Mouse (Mus musculus) testis, adult 2 months (tissue): Measurements from ENCODE around the gene Tktl1.

ENCODE experiments used
- CTCF ChIP-seq: fragments of 200-500 bp; IDR thresholded peaks from 2 replicates; pipeline ENCODE4 v1.5.1; 2012; ENCODE audit warnings: low read depth, mild to moderate bottlenecking, inconsistent platforms, low read length, moderate library complexity; ENCODE audit not compliant: control insufficient read depth, insufficient read depth, insufficient replicate concordance
- POLR2A ChIP-seq: fragments of 200-500 bp; IDR thresholded peaks from 2 replicates; pipeline ENCODE4 v1.6.1; 2012; ENCODE audit warnings: low read depth, mild to moderate bottlenecking, inconsistent platforms, low read length, moderate library complexity; ENCODE audit not compliant: control insufficient read depth

GRCm38 (mm10) chrX:74249615-74250014 is 72.6 kb downstream of the Tktl1 start, which contains the start of gene Flna:
- TF ChIP-seq CTCF (no peak), POLR2A (0 out of 2 replicates have a peak, but pooled peaks have one; percentile 36)
